Mouse (Mus musculus) heart, postnatal 0 days (tissue): ENCODE data around the gene Cwh43. TPM values are rescaled to one million over a fixed set of nuclear protein-coding genes. Genes with fewer than 3 reads are reported as not detected.

Experiments
- ATAC-seq: fragments of 200-750 bp; cut with Nextera tagmentation; 2 replicates; pipeline ENCODE4 v1.8.0; 2017; ENCODE audit warnings: low read depth, moderate number of reproducible peaks, moderate library complexity; ENCODE audit not compliant: insufficient read depth
- DNase-seq: peaks from one replicate; pipeline ENCODE4 v3.0.0-alpha.2; 2016; ENCODE audit warnings: low spot score
- H3K27ac ChIP-seq: fragments of 300-500 bp; sonication (generic); 2 replicates; pipeline ENCODE4 v1.5.1; 2014; ENCODE audit warnings: low read depth, mild to moderate bottlenecking
- H3K27me3 ChIP-seq: fragments of 300-500 bp; sonication (generic); 2 replicates; pipeline ENCODE4 v1.6.1; 2014; ENCODE audit warnings: low read length, mixed read lengths; ENCODE audit not compliant: control insufficient read depth, insufficient read depth
- H3K36me3 ChIP-seq: fragments of 300-500 bp; sonication (generic); replicated peaks from 2 replicates; pipeline ENCODE4 v1.6.1; 2014; ENCODE audit warnings: low read length, mixed read lengths; ENCODE audit not compliant: control insufficient read depth, insufficient read depth
- H3K4me1 ChIP-seq: fragments of 300-500 bp; sonication (generic); 2 replicates; pipeline ENCODE4 v1.6.1; 2014; ENCODE audit warnings: antibody characterized with exemption; ENCODE audit not compliant: control insufficient read depth, insufficient read depth
- H3K4me2 ChIP-seq: fragments of 300-500 bp; sonication (generic); 2 replicates; pipeline ENCODE4 v1.6.1; 2014; ENCODE audit warnings: low read depth, mild to moderate bottlenecking, low read length, moderate library complexity
- H3K4me3 ChIP-seq: fragments of 300-500 bp; sonication (generic); 2 replicates; pipeline ENCODE4 v1.5.1; 2014; ENCODE audit warnings: low read depth, low read length
- H3K9ac ChIP-seq: fragments of 300-500 bp; sonication (generic); replicated peaks from 2 replicates; pipeline ENCODE4 v1.6.1; 2014; ENCODE audit warnings: low read depth, low read length, mixed read lengths
- H3K9me3 ChIP-seq: fragments of 300-500 bp; sonication (generic); replicated peaks from 2 replicates; pipeline ENCODE4 v1.6.1; 2016; ENCODE audit warnings: low read length; ENCODE audit not compliant: control insufficient read depth
- CTCF ChIP-seq: IDR thresholded peaks from 2 replicates; pipeline ENCODE4 v1.5.1; 2016; ENCODE audit warnings: antibody characterized with exemption, control low read depth, low read depth
- EP300 ChIP-seq: IDR thresholded peaks from 2 replicates; pipeline ENCODE4 v1.6.1; 2016; ENCODE audit warnings: antibody characterized with exemption, low read depth
- WGBS: fragments of 180-500 bp; shearing (Covaris S2); extraction: QIAGEN DNeasy Blood & Tissue Kit; methylation state at CpG from one replicate; pipeline ENCODE4 v1.1.7; 2014; 5-methylcytosine and 5-hydroxymethylcytosine counted together
- polyA plus RNA-seq: library from polyadenylated mRNA; unstranded; fragments of >200 nt; fragmentation: Nextera tagmentation; extraction: Ambion mirVana; gene quantifications from 2 replicates; pipeline ENCODE4 v1.2.1, GENCODE M21; 2015
- total RNA-seq: library from RNA; depleted of rRNA; stranded (reverse); fragments of >200 nt; gene quantifications from 2 replicates; pipeline ENCODE4 v1.2.3, GENCODE M21; 2014; ENCODE audit warnings: low replicate concordance

Gene Cwh43
- total and polyA plus RNA-seq, 2 experiments from 2014 or later = 0.08 TPM; not detected in 1

DNA sequence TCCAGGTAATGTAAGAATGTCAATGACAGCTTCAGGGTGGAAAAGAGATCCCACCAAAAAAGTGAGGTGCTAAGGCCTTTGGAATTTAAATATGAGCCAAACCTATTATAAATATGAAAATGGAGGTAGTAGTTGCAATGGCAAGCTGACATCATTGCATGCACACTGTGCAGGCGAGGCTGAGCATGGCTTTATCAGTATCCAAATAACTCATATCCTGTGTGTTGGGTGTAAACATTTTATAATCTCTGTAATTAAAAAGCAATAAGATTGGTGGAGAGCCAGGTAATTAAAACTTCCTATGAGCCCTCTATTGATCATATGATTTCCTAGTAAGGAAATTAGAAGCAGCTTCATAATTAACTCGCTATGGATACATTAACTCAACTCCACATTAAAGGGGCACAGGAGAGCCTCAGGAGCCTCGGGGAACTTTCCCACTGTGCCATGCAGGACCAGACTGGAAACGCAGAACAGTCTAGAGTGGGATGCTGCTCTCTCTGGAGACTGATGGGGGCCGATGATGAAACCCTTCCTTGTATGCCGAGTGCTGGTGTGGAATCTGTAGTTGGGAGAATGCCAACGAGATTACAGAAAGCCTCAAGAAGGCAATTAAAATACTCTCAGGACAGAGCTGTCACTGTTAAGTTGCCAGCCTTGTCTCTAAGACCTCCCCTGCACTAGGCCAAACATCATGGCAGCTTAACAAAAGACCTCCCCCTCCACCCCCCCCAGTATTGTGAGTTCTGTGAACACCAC is 5.9 kb upstream of the Cwh43 start:
- Histone ChIP-seq H3K9ac (no peak overlapping the region), H3K27ac (no peak overlapping the region), H3K4me3 (no peak overlapping the region), H3K27me3 (0 out of 2 replicates have a peak, but pooled peaks cover 4% of the 10 kb centered on the region), H3K4me2 (no peak overlapping the region), H3K9me3 (no peaks in the 10 kb centered on the region), H3K36me3 (no peaks in the 10 kb centered on the region), H3K4me1 (no peaks in the 10 kb centered on the region)
- 29% methylated on average over 7 of the region's 7 CpGs for WGBS
- TF ChIP-seq EP300 = no peak
- TF ChIP-seq CTCF = no peak
- no peak for ATAC-seq
- DNase-seq = no peak

DNA sequence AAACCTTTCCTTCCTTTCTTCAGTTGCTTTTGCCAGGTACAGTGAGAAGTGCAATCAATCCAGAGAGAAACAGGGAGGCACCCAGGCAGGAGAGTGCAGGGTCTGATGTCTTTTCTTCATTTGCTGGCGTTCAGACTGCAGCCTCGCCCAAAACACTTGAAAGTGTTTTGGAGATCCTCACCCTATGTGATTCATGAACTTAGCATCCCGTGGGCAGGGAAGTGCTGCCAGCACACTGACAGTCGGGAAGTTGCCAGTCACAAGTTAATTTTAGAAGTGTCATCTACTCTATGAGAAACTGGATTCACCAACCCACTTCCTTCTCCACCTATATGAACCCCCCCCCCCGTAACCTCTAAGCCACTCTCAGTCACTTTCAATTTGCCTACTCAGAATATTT is 4.5 kb upstream of the Cwh43 start:
- peaks cover 7% of the 10 kb centered on the region for H3K4me1 ChIP-seq
- H3K9me3 ChIP-seq = no peaks in the 10 kb centered on the region
- 0 out of 2 replicates have a peak, but pooled peaks have one; percentile 17 for ATAC-seq
- H3K4me2 ChIP-seq = no peak overlapping the region
- H3K27me3 ChIP-seq = peaks cover 16% of the 10 kb centered on the region
- no peak for DNase-seq
- 55% methylated on average over 5 of the region's 5 CpGs for WGBS
- no peak overlapping the region for H3K27ac ChIP-seq
- H3K36me3 ChIP-seq = no peaks in the 10 kb centered on the region
- H3K9ac ChIP-seq = no peak overlapping the region
- no peak overlapping the region for H3K4me3 ChIP-seq
- TF ChIP-seq CTCF (no peak), EP300 (no peak)

DNA sequence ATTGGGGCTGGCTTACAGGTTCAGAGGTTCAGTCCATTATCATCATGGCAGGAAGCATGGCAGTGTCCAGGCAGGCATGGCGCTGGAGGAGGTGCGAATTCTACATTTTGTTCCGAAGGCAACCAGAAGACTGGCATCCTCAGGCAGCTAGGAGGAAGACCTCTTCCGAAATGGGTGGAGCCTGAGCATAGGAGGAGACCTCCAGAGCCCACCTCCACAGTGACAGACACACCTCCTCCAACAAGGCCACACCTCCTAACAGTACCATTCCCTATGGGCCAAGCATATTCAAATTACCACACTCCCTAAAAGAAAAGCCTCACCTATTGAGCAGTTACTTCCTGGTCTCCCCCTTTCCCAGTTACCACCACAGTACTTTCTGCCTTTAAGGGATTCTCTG is 3.0 kb upstream of the Cwh43 start:
- no peak overlapping the region for H3K27ac ChIP-seq
- WGBS = 92% methylated on average over 4 of the region's 4 CpGs
- H3K9ac ChIP-seq = no peak overlapping the region
- peaks cover 7% of the 10 kb centered on the region for H3K4me1 ChIP-seq
- H3K4me2 ChIP-seq = no peak overlapping the region
- H3K9me3 ChIP-seq = no peaks in the 10 kb centered on the region
- ATAC-seq (no peak), DNase-seq (no peak)
- H3K4me3 ChIP-seq = no peak overlapping the region
- H3K27me3 ChIP-seq = peaks cover 27% of the 10 kb centered on the region
- H3K36me3 ChIP-seq = no peaks in the 10 kb centered on the region
- TF ChIP-seq CTCF (no peak), EP300 (no peak)

DNA sequence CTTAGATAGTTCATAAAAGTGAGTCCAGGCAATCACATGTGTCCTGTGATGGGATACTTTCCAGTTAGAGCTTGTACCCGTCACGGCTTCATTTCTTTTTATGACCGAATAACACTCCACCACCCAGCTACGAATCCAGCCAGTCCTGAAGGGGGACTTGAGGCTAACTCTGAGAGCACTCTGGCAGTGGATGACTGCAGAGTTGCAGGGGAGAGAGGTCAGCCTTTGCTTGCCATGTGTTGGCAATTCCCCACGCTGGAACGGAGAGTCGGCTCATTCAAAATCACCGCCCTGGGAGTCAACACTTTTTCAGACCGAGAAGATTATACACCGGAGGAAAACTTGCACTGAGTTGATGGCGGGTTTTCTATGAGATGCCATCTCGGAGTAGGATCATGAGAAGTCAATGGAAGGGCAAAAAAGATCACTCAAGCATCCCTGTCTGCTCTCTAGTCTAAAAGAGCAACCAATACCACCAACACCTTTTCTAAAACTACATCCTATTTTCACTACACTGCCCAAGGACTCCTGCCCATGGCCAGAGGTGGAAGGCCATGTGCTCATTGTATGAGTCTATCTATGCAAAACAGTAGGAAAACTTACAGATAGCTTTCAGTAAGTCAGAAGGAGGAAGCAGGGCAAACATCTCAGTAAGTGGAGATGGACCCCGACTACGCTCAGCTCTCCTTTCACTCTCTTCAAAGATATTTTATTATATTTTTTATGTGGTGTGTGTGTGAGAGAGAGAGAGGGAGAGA is 2.4 kb upstream of the Cwh43 start:
- 85% methylated on average over 14 of the region's 14 CpGs for WGBS
- Histone ChIP-seq H3K27me3 (peaks cover 29% of the 10 kb centered on the region), H3K4me1 (peaks cover 7% of the 10 kb centered on the region), H3K27ac (no peak overlapping the region), H3K4me2 (no peak overlapping the region), H3K9me3 (no peaks in the 10 kb centered on the region), H3K36me3 (no peaks in the 10 kb centered on the region), H3K4me3 (no peak overlapping the region), H3K9ac (no peak overlapping the region)
- ATAC-seq = no peak
- no peak for DNase-seq
- TF ChIP-seq CTCF (no peak), EP300 (no peak)

DNA sequence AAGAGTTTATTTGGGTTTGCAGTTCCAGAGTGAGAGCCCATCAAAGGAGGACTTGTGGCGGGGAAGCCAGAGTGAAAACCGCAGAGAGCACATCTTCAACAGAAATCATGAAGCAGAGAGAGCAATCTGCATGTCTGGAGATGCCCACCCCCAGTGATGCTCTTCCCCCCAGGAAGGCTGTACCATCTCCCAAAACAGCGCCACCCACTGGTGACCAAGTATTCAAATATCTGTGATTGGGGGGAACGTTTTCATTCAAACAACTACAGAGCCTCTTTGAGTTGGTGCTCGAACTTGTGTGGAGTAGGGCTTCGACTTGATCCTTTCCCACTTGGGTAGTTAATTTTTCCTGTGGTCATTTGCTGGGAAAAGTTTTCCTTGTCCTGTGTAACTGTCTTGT is 1.1 kb upstream of the Cwh43 start:
- DNase-seq (no peak), ATAC-seq (no peak)
- Histone ChIP-seq H3K27me3 (peaks cover 29% of the 10 kb centered on the region), H3K4me3 (no peak overlapping the region), H3K4me2 (no peak overlapping the region), H3K9me3 (no peaks in the 10 kb centered on the region), H3K36me3 (no peaks in the 10 kb centered on the region), H3K9ac (no peak overlapping the region), H3K27ac (no peak overlapping the region), H3K4me1 (peaks cover 7% of the 10 kb centered on the region)
- 74% methylated on average over 6 of the region's 6 CpGs for whole genome bisulfite sequencing
- no peak for TF ChIP-seq CTCF
- no peak for TF ChIP-seq EP300
